ENCODE assay signal across 8 mouse cellular contexts in the genomic region with DNA sequence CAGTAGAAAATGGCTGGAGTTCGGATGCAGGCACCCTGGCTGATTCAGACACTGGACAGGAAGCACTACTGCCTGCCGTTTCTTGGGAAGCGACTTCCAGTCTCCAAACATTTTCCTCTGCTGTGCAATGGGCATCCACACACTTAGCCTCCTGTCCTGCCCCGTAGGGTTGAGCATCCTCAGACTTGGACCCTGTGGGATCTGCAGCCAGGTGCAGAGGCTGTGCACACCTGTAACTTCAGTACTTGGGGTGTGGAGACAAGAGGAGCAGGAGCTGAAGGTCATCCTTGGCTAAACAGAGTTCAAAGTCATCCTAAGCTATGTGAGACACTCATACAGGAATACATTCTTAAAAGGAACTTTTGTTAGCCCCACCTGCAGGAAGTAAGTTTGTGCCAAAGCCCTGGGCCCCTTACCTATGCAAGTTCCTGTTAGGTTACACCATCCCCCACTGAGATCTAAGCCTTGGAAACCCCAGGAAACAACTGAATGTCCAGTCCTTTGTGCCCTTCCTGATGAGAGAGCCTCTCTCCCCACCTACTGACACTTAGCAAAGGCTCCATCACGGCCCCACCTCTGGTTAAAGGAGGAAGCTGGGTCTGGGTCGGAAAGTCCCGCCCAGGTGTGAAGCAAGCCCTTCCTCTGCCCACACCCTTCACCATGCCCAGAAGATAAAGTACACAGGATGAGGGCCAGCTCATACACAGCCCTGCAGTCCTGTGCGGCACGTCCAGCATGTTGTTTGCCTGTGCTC. TPM values are rescaled to one million over a fixed set of nuclear protein-coding genes. Genes with fewer than 3 reads are reported as not detected.
DNase-seq lines count a peak whose midpoint lies in the region; ATAC-seq and TF ChIP-seq lines count a peak whose summit lies in the region.

No protein-coding gene starts in this region.

- H3K27me3 ChIP-seq in heart, embryonic 15.5 days: no peaks in the 10 kb centered on the region
- peaks cover 30% of the 10 kb centered on the region for H3K27me3 ChIP-seq in CH12.LX (replicated peaks)
- peaks cover 20% of the 10 kb centered on the region for H3K27me3 ChIP-seq in megakaryocyte, embryonic 14.5 days (replicated peaks)

- dilution Hi-C loops in CH12.LX (cut with MboI; ENCODE audit: extremely low pct_ligation_motif_present, extremely low pct_unique_long_range_greater_than_20kb, low sequenced_read_pairs): no loop called here

- H3K79me2 ChIP-seq in CH12.LX (replicated peaks; ENCODE audit: control insufficient read depth, extremely low read depth, insufficient read depth, poor library complexity, severe bottlenecking): no peaks in the 10 kb centered on the region

- TF ChIP-seq RAD21 in CH12.LX (IDR thresholded peaks at IDR 0.05; ENCODE audit: low read depth, low read length): no peak

- no peak overlapping the region for H3K27ac ChIP-seq in heart, embryonic 15.5 days
- no peak overlapping the region for H3K27ac ChIP-seq in CH12.LX (ENCODE audit: insufficient read depth, low read depth)

- intact Hi-C loops in heart, postnatal 25 days (cut with DNase I): no loop called here

- TF ChIP-seq EP300 in CH12.LX (IDR thresholded peaks at IDR 0.05; ENCODE audit: low read length): no peak

- no peak for TF ChIP-seq POLR2A in CH12.LX (IDR thresholded peaks at IDR 0.05; ENCODE audit: low read depth, low read length)

- 0 out of 2 replicates have a peak, but pooled peaks cover 6% of the 10 kb centered on the region for H3K4me1 ChIP-seq in heart, embryonic 15.5 days (replicated peaks)
- peaks cover 9 to 19% of the 10 kb centered on the region in 2 experiments for H3K4me1 ChIP-seq in CH12.LX (ENCODE audit: control insufficient read depth in 1 of 2, insufficient read depth in 2 of 2)
- H3K4me1 ChIP-seq in megakaryocyte, embryonic 14.5 days: peaks cover 19% of the 10 kb centered on the region

- 0 out of 2 replicates have a peak, but pooled peaks have one; percentile 29 for ATAC-seq in heart, embryonic 15.5 days (replicated peaks; ENCODE audit: insufficient number of reproducible peaks, insufficient read depth, low FRiP score, low read depth)
- ATAC-seq in frontal cortex, adult (ENCODE audit: low TSS enrichment): no peak

- in situ Hi-C loops in CH12.LX (cut with MboI; ENCODE audit: low pct_ligation_motif_present, low pct_unique_long_range_greater_than_20kb, low sequenced_read_pairs): no loop called here

- no peaks in the 10 kb centered on the region for H3K9me3 ChIP-seq in heart, embryonic 15.5 days (replicated peaks)
- H3K9me3 ChIP-seq in CH12.LX (replicated peaks; ENCODE audit: low read length): no peaks in the 10 kb centered on the region
- H3K9me3 ChIP-seq in megakaryocyte, embryonic 14.5 days: no peaks in the 10 kb centered on the region

- no peak overlapping the region for H3K4me2 ChIP-seq in heart, embryonic 15.5 days
- no peak overlapping the region for H3K4me2 ChIP-seq in CH12.LX (ENCODE audit: insufficient read depth, low read depth, poor library complexity, severe bottlenecking)

- H3K9ac ChIP-seq in heart, embryonic 15.5 days: no peak overlapping the region
- H3K9ac ChIP-seq in CH12.LX (ENCODE audit: insufficient read depth, low read depth): no peak overlapping the region

- no peak for DNase-seq in heart, postnatal 25 days (ENCODE audit: low spot score)
- DNase-seq in CH12.LX (ENCODE audit: extremely low read depth): peak; percentile 18
- DNase-seq in large intestine, adult 2 months (ENCODE audit: low read depth, low spot score): peak; percentile 64
- DNase-seq in thymus, postnatal 0 days (ENCODE audit: low spot score): no peak
- DNase-seq in Muller cell, postnatal 12 days (ENCODE audit: inconsistent ontology term): no peak

- no peak overlapping the region for H3K4me3 ChIP-seq in heart, embryonic 15.5 days
- no peak overlapping the region for H3K4me3 ChIP-seq in CH12.LX (replicated peaks in 1 of 3; ENCODE audit: low read depth in 2 of 3, low read length in 2 of 3, poor library complexity in 1 of 3)
- peak overlapping the region; percentile 80 for H3K4me3 ChIP-seq in megakaryocyte, embryonic 14.5 days (replicated peaks)

- no peaks in the 10 kb centered on the region for H3K36me3 ChIP-seq in heart, embryonic 15.5 days
- H3K36me3 ChIP-seq in CH12.LX (replicated peaks in 1 of 2; ENCODE audit: control insufficient read depth in 1 of 2, insufficient read depth in 1 of 2, low read length in 1 of 2): peaks cover 0 to 6% of the 10 kb centered on the region in 2 experiments
- peaks cover 8% of the 10 kb centered on the region for H3K36me3 ChIP-seq in megakaryocyte, embryonic 14.5 days (replicated peaks; ENCODE audit: low read length)

- TF ChIP-seq CTCF in CH12.LX (conservative IDR thresholded peaks at IDR 0.05 in 1 of 2, IDR thresholded peaks at IDR 0.05 in 1 of 2; ENCODE audit: low read depth in 2 of 2, low read length in 2 of 2): no peak

- WGBS in heart, embryonic 15.5 days: 41% methylated on average over 9 of the region's 9 CpGs
- 15% methylated on average over 9 of the region's 9 CpGs for WGBS in large intestine, adult 2 months

TF ChIP-seq in CH12.LX, 34 proteins besides CTCF, POLR2A, EP300 and RAD21:
- TF ChIP-seq ELF1 (IDR thresholded peaks at IDR 0.05; ENCODE audit: low read depth, low read length) (peak; percentile 13; the same call in 1 of the 2 replicates), RCOR1 (conservative IDR thresholded peaks at IDR 0.05; ENCODE audit: low read depth, low read length) (no peak)
TF ChIP-seq in CH12.LX: peak in this region for 1.

RNA-seq across cellular contexts. Expression of a gene that starts 13.0 kb away (rescaled TPM):
- 1.6 and 3.0 TPM in 2 replicates for polyA plus RNA-seq in heart, embryonic 15.5 days (2015; fragmentation: Nextera tagmentation; extraction: Ambion mirVana)
- total RNA-seq in heart, postnatal 25 days (2021): 1 to 10 TPM; 1.2 to 1.7 TPM
- total RNA-seq in CH12.LX (2012; rRNA removed): 0.25 and 0.51 TPM in 2 replicates
- total RNA-seq in CH12.LX (2014; rRNA removed): 0.45 TPM in 1 of 2 replicates, not detected in the other
- 3.8 and 4.7 TPM in 2 replicates for polyA plus RNA-seq in CH12.LX (2012; ENCODE audit: insufficient read length, low read depth)
- 539 and 693 TPM in 2 replicates for polyA plus RNA-seq in large intestine, adult 2 months (2012; rRNA removed)
- polyA plus RNA-seq in megakaryocyte, embryonic 14.5 days (2012; ENCODE audit: insufficient read depth, low replicate concordance): 14.1 TPM in 1 of 2 replicates, not detected in the other
- 15.6 and 20.7 TPM in 2 replicates for polyA plus RNA-seq in thymus, postnatal 0 days (2015; fragmentation: Nextera tagmentation; extraction: Ambion mirVana)

RNA-seq across cellular contexts. Expression of a gene that starts 26.0 kb away (rescaled TPM):
- polyA plus RNA-seq in heart, embryonic 15.5 days (2015; fragmentation: Nextera tagmentation; extraction: Ambion mirVana): 20.6 and 26.8 TPM in 2 replicates
- 1 to 10 TPM; 7.7 to 8.3 TPM for total RNA-seq in heart, postnatal 25 days (2021)
- total RNA-seq in CH12.LX (2012; rRNA removed) (16.3 and 17.4 TPM in 2 replicates), CH12.LX (2014; rRNA removed) (11.7 and 11.9 TPM in 2 replicates)
- 13.2 and 27.3 TPM in 2 replicates for polyA plus RNA-seq in CH12.LX (2012; ENCODE audit: insufficient read length, low read depth)
- 19.2 and 25.2 TPM in 2 replicates for polyA plus RNA-seq in large intestine, adult 2 months (2012; rRNA removed)
- 55.0 and 80.2 TPM in 2 replicates for polyA plus RNA-seq in megakaryocyte, embryonic 14.5 days (2012; ENCODE audit: insufficient read depth, low replicate concordance)
- polyA plus RNA-seq in thymus, postnatal 0 days (2015; fragmentation: Nextera tagmentation; extraction: Ambion mirVana): 29.1 and 31.7 TPM in 2 replicates

RNA-seq across cellular contexts. Expression of a gene that starts 41.5 kb away (rescaled TPM):
- 0.53 and 0.79 TPM in 2 replicates for polyA plus RNA-seq in heart, embryonic 15.5 days (2015; fragmentation: Nextera tagmentation; extraction: Ambion mirVana)
- total RNA-seq in heart, postnatal 25 days (2021): 1 to 10 TPM; 5.5 to 6.6 TPM
- total RNA-seq in CH12.LX (2012; rRNA removed) (0.04 TPM in 2 replicates), CH12.LX (2014; rRNA removed) (not detected in 2 replicates)
- not detected in 2 replicates for polyA plus RNA-seq in CH12.LX (2012; ENCODE audit: insufficient read length, low read depth)
- polyA plus RNA-seq in large intestine, adult 2 months (2012; rRNA removed): 0.17 and 0.21 TPM in 2 replicates
- 0.02 and 0.64 TPM in 2 replicates for polyA plus RNA-seq in megakaryocyte, embryonic 14.5 days (2012; ENCODE audit: insufficient read depth, low replicate concordance)
- polyA plus RNA-seq in thymus, postnatal 0 days (2015; fragmentation: Nextera tagmentation; extraction: Ambion mirVana): 0.17 and 0.28 TPM in 2 replicates

RNA-seq across cellular contexts. Expression of a gene that starts 44.4 kb away (rescaled TPM):
- 0.54 and 0.56 TPM in 2 replicates for polyA plus RNA-seq in heart, embryonic 15.5 days (2015; fragmentation: Nextera tagmentation; extraction: Ambion mirVana)
- total RNA-seq in heart, postnatal 25 days (2021): 1 to 10 TPM; 6.5 to 6.7 TPM
- not detected in 2 replicates for total RNA-seq in CH12.LX (2012; rRNA removed)
- total RNA-seq in CH12.LX (2014; rRNA removed): not detected in 2 replicates
- polyA plus RNA-seq in CH12.LX (2012; ENCODE audit: insufficient read length, low read depth): not detected in 2 replicates
- 3.2 and 3.3 TPM in 2 replicates for polyA plus RNA-seq in large intestine, adult 2 months (2012; rRNA removed)
- 0.79 TPM in 1 of 2 replicates, not detected in the other for polyA plus RNA-seq in megakaryocyte, embryonic 14.5 days (2012; ENCODE audit: insufficient read depth, low replicate concordance)
- polyA plus RNA-seq in thymus, postnatal 0 days (2015; fragmentation: Nextera tagmentation; extraction: Ambion mirVana): 0.26 and 0.44 TPM in 2 replicates

Comparison
In these comparisons a context has a peak if more than half of its experiments do, and no peak if none do; other contexts are left out.
1. DNase-seq: peak in CH12.LX (single experiment) and large intestine, adult 2 months (single experiment); none in heart, postnatal 25 days (single experiment), thymus, postnatal 0 days (single experiment) and Muller cell, postnatal 12 days (single experiment).
2. RNA of a gene that starts 13.0 kb away (polyA plus RNA-seq): 539 to 693 TPM in large intestine, adult 2 months; 15.6 to 20.7 TPM in thymus, postnatal 0 days, 14.1 TPM in megakaryocyte, embryonic 14.5 days, 3.8 to 4.7 TPM in CH12.LX and 1.6 to 3.0 TPM in heart, embryonic 15.5 days; every median in the first group is over 10 times any median in the second.